Mouse (Mus musculus): ENCODE measurements around the gene Casc4.
"Not testable (repeated sequence)": the region's sequence is repeated elsewhere in the genome, so short reads cannot be mapped to it uniquely, and the experiment has no call there.

Casc4 gene

GRCm38 (mm10) chr2:121916047-121916970, 49.5 kb downstream of the Casc4 start:
- no peak for DNase-seq

GRCm38 (mm10) chr2:121937624-121938023, 70.9 kb downstream of the Casc4 start:
- DNase-seq = not testable (repeated sequence)

GRCm38 (mm10) chr2:121943364-121943763, 76.6 kb downstream of the Casc4 start:
- no peak for DNase-seq

DNA sequence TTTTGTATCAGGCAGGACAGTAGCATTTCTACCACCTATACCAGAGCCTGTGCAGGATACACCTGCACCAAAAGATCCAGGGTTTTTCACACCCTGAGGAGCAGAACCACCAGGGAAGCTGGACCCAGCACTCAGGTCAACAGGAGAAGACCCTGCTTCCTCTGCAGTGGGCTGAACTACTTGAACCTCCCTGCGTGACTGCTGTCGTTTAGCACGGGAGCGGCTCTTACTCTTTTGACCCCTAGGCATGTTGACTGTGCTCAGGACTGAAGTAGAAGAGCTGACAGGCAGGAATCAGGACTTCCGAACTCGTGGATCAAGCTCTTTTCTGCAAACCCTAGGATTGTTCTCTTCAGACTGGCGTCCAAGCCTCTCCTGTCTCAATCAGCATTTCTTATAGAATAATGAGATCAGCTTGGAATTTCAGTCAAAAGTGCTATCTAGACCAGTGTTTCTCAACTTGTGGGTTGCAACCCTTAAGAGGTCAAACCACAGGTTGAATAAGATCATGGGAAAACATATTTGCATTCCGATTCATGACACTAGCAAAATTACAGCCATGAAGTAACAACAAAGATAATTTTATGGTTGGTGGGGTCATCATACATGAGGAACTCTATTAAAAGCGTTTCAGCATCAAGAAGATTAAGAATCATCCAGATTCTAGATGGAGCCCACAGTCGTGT, 88.3 kb downstream of the Casc4 start:
- no peak for DNase-seq

GRCm38 (mm10) chr2:121955765-121956223, 89.0 kb downstream of the Casc4 start, which contains the start of the genes Ctdspl2 and Mageb3:
Ctdspl2 (plus strand) TSS chr2:121956001.
Mageb3 (minus strand) TSS chr2:121956092.
- peak; percentile 98 to 99 for DNase-seq

DNA sequence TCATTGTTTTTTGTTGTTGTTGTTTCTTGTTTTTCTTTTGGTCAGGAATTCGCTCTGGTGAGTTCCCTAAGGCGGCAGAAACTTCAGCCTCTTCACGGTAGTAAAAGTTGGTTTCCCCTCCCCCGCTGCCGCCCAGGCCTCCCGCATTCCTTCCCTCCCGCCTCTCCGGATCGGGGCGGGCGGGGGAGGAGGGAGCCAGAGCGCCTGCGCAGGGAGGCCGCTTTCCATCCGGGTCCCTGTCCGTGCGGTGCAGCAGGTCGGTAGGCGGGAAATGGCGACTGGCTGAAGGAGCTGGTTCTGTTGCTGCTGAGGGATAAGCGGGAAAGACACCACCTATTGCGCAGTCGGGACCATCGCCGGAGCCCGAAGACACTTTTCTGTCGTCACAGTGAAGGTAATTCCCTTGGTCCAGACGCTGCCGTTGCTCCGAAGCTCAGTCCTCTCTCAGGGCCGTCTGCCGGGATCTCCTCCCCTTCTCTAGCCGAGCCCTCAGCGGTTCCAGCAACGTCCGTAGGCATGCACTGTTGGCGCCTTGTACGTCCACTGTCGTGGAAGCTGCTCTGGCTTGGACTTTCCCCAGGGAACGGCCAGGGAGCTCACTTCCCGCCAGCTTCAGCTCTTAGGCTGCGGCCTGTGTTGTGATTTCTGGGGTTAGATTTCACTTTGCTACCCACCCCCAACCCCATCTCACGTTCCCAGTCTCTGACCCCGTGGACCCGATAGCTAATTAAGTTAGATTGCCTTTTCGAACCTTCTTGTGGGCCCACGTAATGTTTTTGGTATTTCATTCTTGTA, 89.7 kb downstream of the Casc4 start:
- DNase-seq = peak; percentile 96 to 97

- no peak for DNase-seq
Measured at GRCm38 (mm10) chr2:121957216-121957792, 90.5 kb downstream of the Casc4 start.
